Mouse (Mus musculus) brain, embryonic 14.5 days (tissue): ENCODE measurements around the gene Hoxa3.

Source experiments
- CTCF ChIP-seq: fragments of 200-500 bp; IDR thresholded peaks from 2 replicates; pipeline ENCODE4 v1.5.1; 2012; ENCODE audit warnings: inconsistent platforms, mild to moderate bottlenecking, moderate library complexity, borderline replicate concordance; ENCODE audit not compliant: insufficient read depth, insufficient read length; ENCODE audit errors: extremely low read depth
- POLR2A ChIP-seq: fragments of 200-500 bp; IDR thresholded peaks from 2 replicates; pipeline ENCODE4 v1.6.1; 2012; ENCODE audit warnings: mild to moderate bottlenecking, inconsistent platforms, borderline replicate concordance; ENCODE audit not compliant: poor library complexity, insufficient read depth, insufficient read length, severe bottlenecking; ENCODE audit errors: extremely low read depth

DNA sequence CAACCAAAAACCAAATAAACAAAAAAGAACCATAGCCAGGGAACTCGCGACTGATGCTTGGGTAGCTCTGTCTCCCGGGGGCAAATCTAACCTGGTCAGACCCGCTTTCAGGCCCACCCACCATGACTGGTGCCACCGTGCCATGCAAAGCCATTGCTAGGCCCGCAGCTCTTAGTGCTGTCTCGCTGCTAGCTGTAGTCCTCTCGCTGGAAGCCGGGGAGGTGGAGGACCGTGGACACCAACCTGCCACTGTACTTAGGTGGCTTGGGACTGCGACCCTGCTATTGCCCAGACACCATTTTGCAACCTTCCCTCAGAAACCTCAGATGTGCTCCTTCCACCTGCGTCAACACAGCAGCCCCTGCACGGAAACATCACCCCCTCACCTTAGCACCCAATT, 1.2 kb downstream of the Hoxa3 start:
- no peak for TF ChIP-seq CTCF
- TF ChIP-seq POLR2A, result no peak
